Mouse (Mus musculus) megakaryocyte, embryonic 14.5 days (primary cell): ENCODE measurements around the gene Dok4.

ENCODE experiments used
- FLI1 ChIP-seq: IDR thresholded peaks from 2 replicates; pipeline ENCODE4 v1.6.1; 2012; ENCODE audit warnings: low read length, inconsistent platforms, mixed read lengths
- GATA1 ChIP-seq: IDR thresholded peaks from 3 replicates; pipeline ENCODE4 v1.6.1; 2012; ENCODE audit warnings: mixed read lengths, low read length, inconsistent platforms, borderline replicate concordance

DNA sequence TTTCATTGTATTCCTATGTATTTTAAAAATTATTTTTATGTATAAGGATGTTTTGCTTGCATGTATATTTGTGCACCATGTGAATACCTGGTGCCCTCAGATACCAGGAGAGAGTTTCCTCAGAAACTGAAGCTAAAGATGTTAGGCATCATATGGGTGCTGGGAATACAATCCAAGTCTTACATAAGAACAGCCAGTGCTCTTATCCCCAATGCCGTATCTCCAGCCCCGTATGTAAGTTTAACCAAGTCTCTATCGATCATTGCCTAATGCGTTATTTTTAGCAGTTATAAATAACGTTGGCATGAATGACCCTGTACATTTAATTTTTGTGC is 19.2 kb downstream of the Dok4 start:
- TF ChIP-seq GATA1 = no peak
- no peak for TF ChIP-seq FLI1
